Mouse (Mus musculus) bone marrow macrophage, adult 2 months (primary cell): ENCODE data around the gene Mcrip1. TPM values are rescaled to one million over a fixed set of nuclear protein-coding genes. Genes with fewer than 3 reads are reported as not detected.
"Not testable (repeated sequence)": the region's sequence is repeated elsewhere in the genome, so short reads cannot be mapped to it uniquely, and the experiment has no call there.

Experiments used
- H3K27ac ChIP-seq: 2 replicates; pipeline ENCODE4 v1.5.1; 2012; ENCODE audit warnings: low read depth, low read length; ENCODE audit not compliant: insufficient read depth
- H3K4me1 ChIP-seq: 2 replicates; pipeline ENCODE4 v1.6.1; 2012; ENCODE audit warnings: low read length; ENCODE audit not compliant: control insufficient read depth, insufficient read depth
- H3K4me3 ChIP-seq: 2 replicates; pipeline ENCODE4 v1.5.1; 2012; ENCODE audit warnings: mild to moderate bottlenecking, low read length, moderate library complexity; ENCODE audit not compliant: insufficient read depth
- CTCF ChIP-seq: IDR thresholded peaks from 2 replicates; pipeline ENCODE4 v1.5.1; 2012; ENCODE audit warnings: low read depth, mild to moderate bottlenecking, low read length, moderate library complexity
- POLR2A ChIP-seq: IDR thresholded peaks from 2 replicates; pipeline ENCODE4 v1.6.1; 2012; ENCODE audit warnings: mild to moderate bottlenecking, low read depth, low read length, borderline replicate concordance
- polyA plus RNA-seq: library from polyadenylated mRNA; stranded (reverse); fragments of >200 nt; gene quantifications from 2 replicates; pipeline ENCODE4 v1.2.4, GENCODE M21; 2012; ENCODE audit not compliant: missing spikeins, insufficient read depth, insufficient read length

Mcrip1 gene
- polyA plus RNA-seq, 1 experiment: 63.5 TPM

- no peak for TF ChIP-seq CTCF
- no peak for TF ChIP-seq POLR2A
- H3K4me1 ChIP-seq: peaks cover 21% of the 10 kb centered on the region
- H3K27ac ChIP-seq: no peak overlapping the region
- no peak overlapping the region for H3K4me3 ChIP-seq
Observed at GRCm38 (mm10) chr11:120517147-120517546, 32.4 kb downstream of the Mcrip1 start.

- TF ChIP-seq POLR2A (no peak), CTCF (peak; percentile 76)
- Histone ChIP-seq H3K4me1 (peaks cover 22% of the 10 kb centered on the region), H3K27ac (no peak overlapping the region), H3K4me3 (no peak overlapping the region)
Observed at GRCm38 (mm10) chr11:120515611-120516010, 33.9 kb downstream of the Mcrip1 start.

GRCm38 (mm10) chr11:120514262-120514661 lies 35.3 kb downstream of the Mcrip1 start:
- H3K4me3 ChIP-seq, H3K27ac ChIP-seq: not testable (repeated sequence)
- peaks cover 18% of the 10 kb centered on the region for H3K4me1 ChIP-seq

- TF ChIP-seq CTCF (no peak), POLR2A (no peak)
- Histone ChIP-seq H3K27ac (no peak overlapping the region), H3K4me3 (no peak overlapping the region), H3K4me1 (peaks cover 9% of the 10 kb centered on the region)
Observed at GRCm38 (mm10) chr11:120512790-120513453, 36.6 kb downstream of the Mcrip1 start.

- peak overlapping the region; percentile 49 for H3K4me3 ChIP-seq
- TF ChIP-seq CTCF (no peak), POLR2A (no peak)
- peaks cover 9% of the 10 kb centered on the region for H3K4me1 ChIP-seq
- peak overlapping the region; percentile 64 for H3K27ac ChIP-seq
Observed at GRCm38 (mm10) chr11:120510375-120511030, 39.0 kb downstream of the Mcrip1 start.

- TF ChIP-seq CTCF (no peak), POLR2A (no peak)
- H3K4me3 ChIP-seq: no peak overlapping the region
- peaks cover 9% of the 10 kb centered on the region for H3K4me1 ChIP-seq
- H3K27ac ChIP-seq: no peak overlapping the region
Observed at GRCm38 (mm10) chr11:120509940-120510339, 39.6 kb downstream of the Mcrip1 start.

- TF ChIP-seq POLR2A: no peak
- TF ChIP-seq CTCF: no peak
- H3K27ac ChIP-seq: no peak overlapping the region
- peaks cover 9% of the 10 kb centered on the region for H3K4me1 ChIP-seq
- no peak overlapping the region for H3K4me3 ChIP-seq
Observed at GRCm38 (mm10) chr11:120508290-120508870, 41.1 kb downstream of the Mcrip1 start.

- no peak for TF ChIP-seq POLR2A
- TF ChIP-seq CTCF: no peak
- no peak overlapping the region for H3K27ac ChIP-seq
- H3K4me3 ChIP-seq: no peak overlapping the region
- peaks cover 9% of the 10 kb centered on the region for H3K4me1 ChIP-seq
Observed at GRCm38 (mm10) chr11:120507611-120508289, 41.8 kb downstream of the Mcrip1 start.

- Histone ChIP-seq H3K4me1 (peaks cover 9% of the 10 kb centered on the region), H3K4me3 (no peak overlapping the region), H3K27ac (no peak overlapping the region)
- TF ChIP-seq CTCF: no peak
- no peak for TF ChIP-seq POLR2A
Observed at GRCm38 (mm10) chr11:120506899-120507298, 42.6 kb downstream of the Mcrip1 start.

GRCm38 (mm10) chr11:120505661-120506060 lies 43.9 kb downstream of the Mcrip1 start:
- no peak for TF ChIP-seq CTCF
- Histone ChIP-seq H3K27ac (no peak overlapping the region), H3K4me3 (no peak overlapping the region), H3K4me1 (peaks cover 7% of the 10 kb centered on the region)
